Mouse (Mus musculus): ENCODE measurements around the gene Toe1.

GRCm38 (mm10) chr4:116857203-116857602 lies 49.8 kb upstream of the Toe1 start:
- TF ChIP-seq CTCF (IDR thresholded peaks at IDR 0.05) = no peak
- TF ChIP-seq POLR2A (IDR thresholded peaks at IDR 0.05; ENCODE audit: insufficient read depth, low read depth, low read length) = no peak

Measured in heart, adult 2 months (tissue).